Mouse (Mus musculus): ENCODE data around the gene Brd2. TPM values are rescaled to one million over a fixed set of nuclear protein-coding genes. Genes with fewer than 3 reads are reported as not detected.
"Not testable (repeated sequence)": the region's sequence is repeated elsewhere in the genome, so short reads cannot be mapped to it uniquely, and the experiment has no call there.

Brd2 gene
- 10 to 100 TPM; 61.0 to 75.7 (median 69.8) TPM for total RNA-seq (2022)

GRCm38 (mm10) chr17:34122188-34122984 is at the start of gene Brd2:
TSS of gene Brd2 (minus strand) at chr17:34122634.
- DNase-seq (ENCODE audit: low spot score): peak; percentile 97

GRCm38 (mm10) chr17:34170877-34171498 is 48.6 kb upstream of the Brd2 start:
- peak; percentile 82 for DNase-seq (ENCODE audit: low spot score)

GRCm38 (mm10) chr17:34170487-34170876 is 48.0 kb upstream of the Brd2 start:
- no peak for DNase-seq (ENCODE audit: low spot score)

- peak; percentile 49 for DNase-seq (ENCODE audit: low spot score)
Measured at GRCm38 (mm10) chr17:34169279-34169678, 46.8 kb upstream of the Brd2 start.

- DNase-seq (ENCODE audit: low spot score): no peak
Measured at GRCm38 (mm10) chr17:34165033-34165730, 42.7 kb upstream of the Brd2 start.

- no peak for DNase-seq (ENCODE audit: low spot score)
Measured at GRCm38 (mm10) chr17:34164202-34164895, 41.9 kb upstream of the Brd2 start.

- DNase-seq (ENCODE audit: low spot score): no peak
Measured at GRCm38 (mm10) chr17:34155534-34155933, 33.1 kb upstream of the Brd2 start.

- peak; percentile 62 for DNase-seq (ENCODE audit: low spot score)
Measured at GRCm38 (mm10) chr17:34152923-34153322, 30.5 kb upstream of the Brd2 start, which contains the start of gene H2-DMb1. TSS of gene H2-DMb1 (plus strand) at chr17:34153072.

- no peak for DNase-seq (ENCODE audit: low spot score)
Measured at GRCm38 (mm10) chr17:34144960-34145371, 22.5 kb upstream of the Brd2 start.

- DNase-seq (ENCODE audit: low spot score): not testable (repeated sequence)
Measured at GRCm38 (mm10) chr17:34144221-34144620, 21.8 kb upstream of the Brd2 start.

- DNase-seq (ENCODE audit: low spot score): no peak
Measured at GRCm38 (mm10) chr17:34143461-34143860, 21.0 kb upstream of the Brd2 start.

- peak; percentile 57 for DNase-seq (ENCODE audit: low spot score)
Measured at GRCm38 (mm10) chr17:34143033-34143432, 20.6 kb upstream of the Brd2 start, which contains the start of gene H2-DMb2. TSS of gene H2-DMb2 (plus strand) at chr17:34143307.

- DNase-seq (ENCODE audit: low spot score): no peak
Measured at GRCm38 (mm10) chr17:34142456-34143010, 20.1 kb upstream of the Brd2 start.

GRCm38 (mm10) chr17:34141448-34141847 is 19.0 kb upstream of the Brd2 start:
- DNase-seq (ENCODE audit: low spot score): no peak

- DNase-seq (ENCODE audit: low spot score): no peak
Measured at GRCm38 (mm10) chr17:34140240-34140639, 17.8 kb upstream of the Brd2 start.

- no peak for DNase-seq (ENCODE audit: low spot score)
Measured at GRCm38 (mm10) chr17:34139416-34139815, 17.0 kb upstream of the Brd2 start.

GRCm38 (mm10) chr17:34138655-34139054 is 16.2 kb upstream of the Brd2 start:
- DNase-seq (ENCODE audit: low spot score): no peak

GRCm38 (mm10) chr17:34137601-34138000 is 15.2 kb upstream of the Brd2 start:
- no peak for DNase-seq (ENCODE audit: low spot score)

- DNase-seq (ENCODE audit: low spot score): peak; percentile 100
Measured at GRCm38 (mm10) chr17:34135297-34136224, 13.1 kb upstream of the Brd2 start.

GRCm38 (mm10) chr17:34134451-34134850 is 12.0 kb upstream of the Brd2 start:
- DNase-seq (ENCODE audit: low spot score): no peak

Data from heart, adult 8-10 months (tissue).